Mouse (Mus musculus): ENCODE results near the gene Atg16l1. TPM values are rescaled to one million over a fixed set of nuclear protein-coding genes. Genes with fewer than 3 reads are reported as not detected.
"Not testable (repeated sequence)": the region's sequence is repeated elsewhere in the genome, so short reads cannot be mapped to it uniquely, and the experiment has no call there.

Gene Atg16l1
- total RNA-seq, 2 experiments from 2014 or later, result 61.7 to 65.2 TPM

DNA sequence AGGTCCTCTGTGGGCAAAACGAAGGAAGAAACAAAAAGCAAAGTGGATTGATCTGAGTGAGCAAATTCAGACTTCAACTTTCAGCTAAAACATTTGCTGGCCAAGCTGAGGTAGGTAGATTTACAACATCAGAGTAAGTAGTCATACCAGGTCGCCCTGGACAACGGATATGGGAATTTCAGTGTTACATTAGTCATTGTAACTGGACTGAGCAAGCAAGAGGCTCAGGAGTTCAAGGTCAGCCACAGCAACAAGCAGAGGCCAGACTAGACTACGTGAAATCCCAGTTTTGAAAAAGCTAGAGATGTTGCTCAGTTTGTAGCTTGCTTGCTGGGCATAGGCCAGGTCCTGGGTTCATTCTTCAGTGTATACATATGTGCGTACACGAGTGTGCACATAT lies 70.3 kb downstream of the Atg16l1 start:
- DNase-seq (ENCODE audit: low spot score in 2 of 2), result no peak
- intact Hi-C loops (cut with DNase I), result no loop called here

DNA sequence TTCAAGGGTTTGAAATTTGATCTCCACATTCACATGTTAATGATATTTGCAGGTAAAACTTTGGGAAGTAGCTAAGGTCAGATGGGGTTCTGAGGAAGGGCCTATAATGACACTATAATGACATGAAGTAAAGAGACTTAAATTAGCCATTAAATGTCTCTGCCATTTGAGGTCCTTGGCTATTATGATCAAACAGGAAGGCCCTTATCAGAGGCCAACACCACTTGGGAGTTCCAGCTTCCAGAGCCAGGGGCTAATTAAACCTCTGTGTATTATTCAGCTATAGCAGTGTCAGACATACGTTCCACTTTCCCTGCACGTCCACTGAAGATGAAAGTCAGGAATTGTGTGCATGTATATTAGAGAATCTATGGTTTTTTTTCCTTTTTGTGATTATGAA lies 70.8 kb downstream of the Atg16l1 start:
- intact Hi-C loops (cut with DNase I), result no loop called here
- no peak for DNase-seq (ENCODE audit: low spot score in 2 of 2)

DNA sequence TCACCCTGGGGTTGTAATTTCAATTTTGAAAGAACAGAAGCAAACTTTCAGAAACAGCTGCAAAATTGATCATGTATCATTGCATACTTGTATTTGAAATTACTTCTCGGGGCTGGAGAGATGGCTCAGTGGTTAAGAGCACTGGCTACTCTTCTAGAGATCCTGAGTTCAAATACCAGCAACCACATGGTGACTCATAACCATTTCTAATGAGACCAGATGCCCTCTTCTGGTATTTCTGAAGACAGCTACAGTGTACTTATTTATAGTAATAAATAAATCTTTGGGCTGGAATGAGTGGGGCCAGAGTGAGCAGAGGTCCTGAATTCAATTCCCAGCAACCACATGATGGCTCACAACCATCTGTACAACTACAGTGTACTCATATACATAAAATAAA lies 71.8 kb downstream of the Atg16l1 start:
- DNase-seq (ENCODE audit: low spot score in 2 of 2); intact Hi-C loops (cut with DNase I): not testable (repeated sequence)

DNA sequence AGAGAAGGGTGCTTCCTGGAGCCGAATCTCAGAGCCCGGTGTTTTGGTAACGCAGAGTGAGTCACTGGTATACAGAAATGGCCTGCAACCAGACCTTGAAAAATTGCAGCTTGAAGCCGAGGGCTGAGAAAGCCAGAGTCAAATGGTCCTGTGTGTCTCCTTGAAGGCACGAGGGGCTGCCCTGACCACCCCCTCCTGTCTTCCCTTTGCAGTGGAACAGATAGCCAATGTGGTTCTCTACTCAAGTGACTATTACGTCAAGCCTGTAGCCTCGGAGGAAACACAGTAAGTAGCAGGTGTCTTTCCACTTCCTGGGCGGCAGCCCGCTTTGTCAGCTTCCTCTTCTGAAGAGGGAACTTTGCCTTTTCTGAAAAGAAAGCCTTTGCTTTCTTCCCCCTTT lies 72.5 kb downstream of the Atg16l1 start:
- peak; percentile 20 to 51 for DNase-seq (ENCODE audit: low spot score in 2 of 2)
- intact Hi-C loops (cut with DNase I), result no loop called here

DNA sequence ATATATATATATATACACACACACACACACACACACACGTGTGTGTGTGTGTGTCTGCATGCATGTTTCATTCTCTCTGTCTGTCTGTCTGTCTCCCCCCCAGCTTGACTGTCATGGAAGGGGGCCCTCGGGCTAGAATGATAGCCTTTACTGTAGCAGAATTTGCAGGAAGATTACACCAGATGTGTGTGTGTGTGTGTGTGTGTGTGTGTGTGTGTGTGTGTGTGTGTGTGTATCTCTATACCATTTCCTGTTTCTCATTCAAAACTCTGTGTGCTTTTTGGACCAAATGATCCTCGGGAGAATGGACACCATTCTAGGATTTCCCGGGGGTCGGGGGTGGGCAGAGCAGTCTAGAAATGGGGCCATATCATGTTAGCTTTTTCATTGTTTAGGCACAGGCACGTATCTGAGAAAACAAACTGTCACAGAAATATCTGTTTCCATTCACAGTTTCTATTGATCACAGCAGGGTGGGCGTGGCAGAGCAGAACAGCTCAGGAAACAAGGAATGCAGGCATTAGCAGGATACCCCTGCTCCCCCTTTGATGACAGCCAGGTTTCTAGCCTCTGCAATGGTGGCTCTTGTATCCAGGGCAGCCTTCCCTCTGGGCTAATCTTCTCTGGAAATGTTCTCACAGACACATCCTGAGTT lies 73.4 kb downstream of the Atg16l1 start:
- DNase-seq (ENCODE audit: low spot score in 2 of 2), result no peak
- intact Hi-C loops (cut with DNase I), result no loop called here

DNA sequence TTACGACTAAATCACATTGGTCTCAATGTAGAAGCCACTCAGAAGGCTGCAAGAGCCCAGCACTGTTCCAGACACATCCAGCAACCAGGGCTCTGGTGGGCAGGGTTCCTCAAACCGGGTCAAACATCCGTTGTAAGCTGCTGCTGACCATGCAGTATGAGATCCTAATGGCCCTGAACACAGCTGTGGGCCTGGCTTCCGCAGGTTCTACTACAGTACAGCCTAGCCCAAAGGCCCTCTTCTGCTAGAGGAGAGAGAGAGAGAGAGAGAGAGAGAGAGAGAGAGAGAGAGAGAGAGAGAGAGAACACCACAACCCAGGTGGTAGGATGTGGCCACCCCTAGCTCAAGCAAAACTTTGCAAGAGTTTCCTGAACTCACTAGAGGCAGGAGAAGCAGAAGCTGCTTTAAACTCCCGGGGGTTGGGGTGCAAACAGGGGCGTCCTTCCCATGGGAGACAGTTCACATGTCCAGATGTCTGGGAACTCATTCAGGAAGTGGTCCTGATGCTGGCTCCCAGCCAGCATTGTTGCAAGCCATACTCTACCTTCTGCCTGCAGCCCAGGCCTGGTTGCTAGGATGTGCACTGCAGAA lies 74.0 kb downstream of the Atg16l1 start:
- intact Hi-C loops (cut with DNase I), result no loop called here
- peak in 1 of 2 experiments; percentile 20 for DNase-seq (ENCODE audit: low spot score in 2 of 2)

DNA sequence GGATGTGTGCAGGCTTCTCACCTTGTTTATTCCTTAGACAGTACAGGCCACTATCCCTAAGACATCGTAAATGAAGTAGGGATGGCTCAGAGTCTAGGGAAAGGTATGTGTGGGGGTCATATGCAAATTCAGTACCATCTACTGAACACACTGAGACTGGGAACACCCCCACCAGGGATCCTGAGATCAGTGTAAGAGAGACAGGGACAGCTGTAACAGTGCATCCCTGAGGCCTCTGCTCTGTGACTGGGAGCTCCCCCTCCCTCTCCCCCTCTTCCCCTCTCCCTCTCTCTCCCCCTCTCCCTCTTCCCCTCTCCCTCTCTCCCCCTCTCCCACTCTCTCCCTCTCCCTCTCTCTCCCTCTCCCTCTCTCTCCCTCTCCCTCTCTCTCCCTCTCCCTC lies 80.8 kb downstream of the Atg16l1 start:
- no peak for DNase-seq (ENCODE audit: low spot score in 2 of 2)
- intact Hi-C loops (cut with DNase I), result no loop called here

DNA sequence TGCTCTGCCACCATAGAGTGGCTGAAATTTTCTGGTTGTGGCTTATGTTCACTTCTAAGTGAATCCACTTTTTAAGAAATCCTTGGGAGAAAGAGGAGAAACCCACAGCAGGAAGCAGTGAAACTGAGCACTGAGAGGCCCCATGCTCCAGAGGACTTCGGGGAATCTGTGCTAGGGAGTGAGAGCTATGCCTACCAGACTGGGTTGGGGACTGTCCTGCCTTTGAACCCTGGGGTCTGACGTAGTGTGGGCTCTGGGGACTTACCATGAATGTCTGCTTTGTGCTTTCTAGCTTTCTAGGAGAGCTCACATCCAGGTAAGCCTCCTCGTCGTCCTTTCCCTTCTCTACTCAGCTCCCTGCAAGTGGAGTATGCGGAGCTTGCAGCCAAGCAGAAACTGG lies 81.3 kb downstream of the Atg16l1 start:
- DNase-seq (ENCODE audit: low spot score in 2 of 2), result no peak
- intact Hi-C loops (cut with DNase I), result no loop called here

DNA sequence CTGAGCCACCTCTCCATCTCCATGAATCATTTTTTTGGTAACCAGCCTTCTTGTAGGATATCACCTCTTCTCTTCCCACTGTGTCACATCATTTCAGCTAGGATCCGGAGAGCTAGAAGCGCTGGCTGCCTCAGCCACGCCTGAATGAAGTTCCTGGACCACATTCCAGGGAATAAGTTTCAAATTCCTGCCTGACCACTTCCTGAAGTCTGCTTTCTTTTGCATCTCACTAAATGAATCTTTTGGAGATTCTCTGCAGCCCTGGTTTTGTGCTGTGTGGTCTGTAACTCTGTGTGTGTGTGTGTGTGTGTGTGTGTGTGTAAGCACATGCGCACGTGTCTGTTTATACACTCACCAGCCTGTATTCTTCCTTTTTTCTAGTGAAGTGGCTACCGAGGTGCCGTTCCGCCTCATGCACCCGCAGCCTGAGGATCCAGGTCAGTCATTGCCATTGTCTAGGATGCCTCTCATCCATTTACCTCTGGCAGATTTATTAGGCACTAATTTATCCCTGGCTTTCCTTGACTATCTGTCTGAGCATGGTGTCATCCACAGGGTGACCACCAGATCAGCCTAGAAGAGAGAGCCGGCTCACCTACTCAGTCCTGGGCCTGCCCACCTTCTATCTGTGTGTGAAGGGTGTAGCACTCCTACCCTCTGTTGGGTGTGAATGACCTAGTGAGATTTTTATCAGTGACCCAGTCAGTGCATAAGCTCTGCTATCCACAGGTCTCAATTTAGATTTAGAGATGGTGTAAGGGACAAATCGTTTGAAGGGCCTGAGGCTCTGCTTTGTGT lies 84.9 kb downstream of the Atg16l1 start:
- no peak for DNase-seq (ENCODE audit: low spot score in 2 of 2)
- intact Hi-C loops (cut with DNase I), result no loop called here

Other genes starting within 250 kb of the Atg16l1 start
- 1 to 10 TPM; 7.3 to 9.7 TPM for gene Neu2, start 246.0 kb upstream of the Atg16l1 start, total RNA-seq (2021)
- gene Ngef, start 182.0 kb upstream of the Atg16l1 start, total RNA-seq (2021), result 100 to 1,000 TPM; 333 to 376 TPM
- gene Inpp5d, start 135.6 kb upstream of the Atg16l1 start, total RNA-seq (2021), result 10 to 100 TPM; 17.4 to 23.5 TPM
- gene Sag, start 47.8 kb downstream of the Atg16l1 start, total RNA-seq (2021), result 1 to 10 TPM; 3.1 to 3.4 TPM
- gene Dgkd, start 97.4 kb downstream of the Atg16l1 start, total RNA-seq (2021), result 100 to 1,000 TPM; 106 to 107 TPM